Mouse (Mus musculus) spleen, adult 2 months (tissue): ENCODE results near the gene Pou2f3.

Experiments used
- CTCF ChIP-seq: fragments of 200-500 bp; IDR thresholded peaks from 2 replicates; pipeline ENCODE4 v1.5.1; 2011; ENCODE audit warnings: mild to moderate bottlenecking, inconsistent platforms; ENCODE audit not compliant: insufficient read depth, insufficient read length, insufficient replicate concordance; ENCODE audit errors: extremely low read depth
- POLR2A ChIP-seq: fragments of 200-500 bp; IDR thresholded peaks from 2 replicates; pipeline ENCODE4 v1.6.1; 2011; ENCODE audit warnings: low read depth, low read length, inconsistent platforms

GRCm38 (mm10) chr9:43227626-43228025 is 17.5 kb upstream of the Pou2f3 start:
- TF ChIP-seq POLR2A (no peak), CTCF (no peak)
